Mouse (Mus musculus): ENCODE results near the gene D030056L22Rik.

D030056L22Rik gene

GRCm38 (mm10) chr19:18716374-18716773 is 3.4 kb downstream of the D030056L22Rik start:
- in situ Hi-C loops (cut with MboI; ENCODE audit: unreplicated experiment in 2 of 2): loop anchor here (5.0 to 25.0 kb wide), 3 partner anchors 34 to 1589 kb away; partner anchors contain the start of gene Rfk (in 1 of the 2)

- in situ Hi-C loops (cut with MboI; ENCODE audit: unreplicated experiment in 2 of 2): loop anchor here in 1 of 2 experiments (25.0 kb wide), 1 partner anchor 1333 kb away; the partner anchor contains the start of gene Rfk
Measured at GRCm38 (mm10) chr19:18720337-18720736, 7.3 kb downstream of the D030056L22Rik start.

- in situ Hi-C loops (cut with MboI; ENCODE audit: unreplicated experiment in 2 of 2): loop anchor here in 1 of 2 experiments (25.0 kb wide), 1 partner anchor 1613 kb away; no protein-coding TSS in a partner anchor
Measured at GRCm38 (mm10) chr19:18725186-18725585, 12.2 kb downstream of the D030056L22Rik start.

DNA sequence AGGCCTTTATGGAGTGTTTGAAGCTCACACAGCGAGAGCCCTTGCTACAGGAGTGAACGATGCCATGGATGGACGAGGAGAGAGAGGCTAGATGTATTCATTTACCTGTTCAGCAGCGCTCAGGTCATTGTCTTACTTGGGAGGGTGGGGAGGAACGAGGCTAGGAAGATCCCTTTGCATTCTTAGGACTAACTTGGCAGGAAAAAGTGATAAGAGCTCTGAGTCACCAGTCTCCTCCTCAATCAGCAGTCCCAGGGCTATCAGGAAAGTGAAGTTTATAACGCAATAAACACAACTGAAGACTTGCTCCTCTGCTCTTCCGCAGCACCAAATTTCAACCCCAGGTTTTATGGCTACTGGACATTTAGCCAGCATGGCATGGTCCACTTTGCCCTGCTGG is 17.3 kb downstream of the D030056L22Rik start:
- in situ Hi-C loops (cut with MboI; ENCODE audit: unreplicated experiment in 2 of 2): loop anchor here in 1 of 2 experiments (25.0 kb wide), 1 partner anchor 1618 kb away; no protein-coding TSS in a partner anchor

GRCm38 (mm10) chr19:18731077-18731476 is 18.1 kb downstream of the D030056L22Rik start:
- in situ Hi-C loops (cut with MboI; ENCODE audit: unreplicated experiment in 2 of 2): loop anchor here in 1 of 2 experiments (25.0 kb wide), 1 partner anchor 1619 kb away; no protein-coding TSS in a partner anchor

DNA sequence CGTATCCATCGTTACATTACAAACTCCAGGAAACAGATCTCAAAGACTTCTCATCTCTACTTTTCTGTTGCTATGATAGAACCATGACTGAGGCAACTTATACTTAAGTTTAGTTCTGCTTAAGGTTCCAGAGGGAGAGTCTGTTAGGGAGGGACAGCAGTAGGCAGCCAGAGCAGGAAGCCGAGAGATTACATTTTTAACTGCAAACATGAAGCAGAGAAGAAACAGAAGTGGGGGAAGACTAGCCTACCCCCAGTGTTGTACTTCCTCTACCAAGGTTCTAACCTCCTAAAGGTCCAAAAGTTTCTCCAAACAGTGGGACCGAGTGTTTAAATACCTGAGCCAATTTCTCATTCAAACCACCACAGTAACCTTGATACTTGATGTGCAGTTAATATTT is 22.9 kb downstream of the D030056L22Rik start:
- in situ Hi-C loops (cut with MboI; ENCODE audit: unreplicated experiment in 2 of 2): loop anchor here in 1 of 2 experiments (25.0 kb wide), 1 partner anchor 1624 kb away; no protein-coding TSS in a partner anchor

GRCm38 (mm10) chr19:18739146-18739545 is 26.2 kb downstream of the D030056L22Rik start:
- in situ Hi-C loops (cut with MboI; ENCODE audit: unreplicated experiment in 2 of 2): loop anchor here in 1 of 2 experiments (25.0 kb wide), 1 partner anchor 1627 kb away; no protein-coding TSS in a partner anchor

DNA sequence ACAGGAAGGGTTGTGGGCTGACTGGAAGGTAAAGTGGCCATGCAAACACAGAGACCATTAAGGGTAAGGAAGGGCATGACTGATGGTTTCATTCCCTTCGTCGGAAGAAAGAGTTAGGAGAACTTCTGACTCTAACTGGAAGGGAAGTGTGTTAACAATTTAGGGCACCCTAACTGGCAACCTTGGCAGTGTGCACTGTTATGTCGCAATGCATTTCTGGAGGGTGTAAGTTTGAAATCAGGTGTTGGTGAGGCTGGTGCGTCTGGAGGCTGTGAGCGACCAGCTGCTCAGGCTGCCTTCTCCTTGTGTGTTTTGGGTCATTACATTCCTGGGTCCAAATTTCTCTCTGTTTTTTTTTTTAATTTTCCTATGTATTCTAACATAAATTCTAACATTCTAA is 31.0 kb downstream of the D030056L22Rik start:
- in situ Hi-C loops (cut with MboI; ENCODE audit: unreplicated experiment in 2 of 2): loop anchor here in 1 of 2 experiments (25.0 kb wide), 1 partner anchor 1632 kb away; no protein-coding TSS in a partner anchor

DNA sequence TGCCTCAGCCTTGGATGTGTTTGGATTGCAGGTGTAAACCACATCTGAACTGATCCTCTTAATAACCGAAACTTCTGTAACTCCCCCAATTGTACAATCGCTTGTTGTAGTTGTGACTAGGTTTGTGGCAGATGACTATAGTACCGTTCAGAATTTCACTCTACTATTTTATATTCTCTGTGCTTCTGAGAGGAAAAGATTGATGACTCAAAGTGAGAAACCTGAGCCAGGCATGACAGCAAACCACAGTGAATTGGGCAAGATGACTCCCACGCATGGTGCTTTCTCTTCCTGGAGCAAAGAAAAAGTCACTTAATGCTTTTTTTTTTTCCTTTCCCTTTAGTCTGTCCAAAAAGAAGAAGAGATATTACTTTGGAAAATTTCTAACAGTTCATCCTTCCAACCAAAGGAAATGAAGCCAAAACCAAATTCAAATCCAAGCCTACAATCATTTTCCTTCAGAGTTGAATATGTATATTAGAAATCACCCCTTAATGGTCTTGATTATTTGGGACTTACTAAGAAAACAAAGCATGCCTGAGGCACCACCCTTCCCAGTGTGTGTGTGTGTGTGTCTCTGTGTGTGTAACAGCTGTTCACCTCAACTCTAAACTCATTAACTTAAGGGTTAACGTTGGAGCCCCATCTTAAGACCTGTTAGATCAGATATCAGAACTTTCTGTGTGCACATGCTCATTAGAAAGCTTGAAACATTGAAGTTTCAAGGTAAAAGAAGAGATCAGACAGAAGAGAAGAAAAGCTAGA is 33.8 kb downstream of the D030056L22Rik start:
- in situ Hi-C loops (cut with MboI; ENCODE audit: unreplicated experiment in 2 of 2): loop anchor here in 1 of 2 experiments (25.0 kb wide), 1 partner anchor 1634 kb away; no protein-coding TSS in a partner anchor

DNA sequence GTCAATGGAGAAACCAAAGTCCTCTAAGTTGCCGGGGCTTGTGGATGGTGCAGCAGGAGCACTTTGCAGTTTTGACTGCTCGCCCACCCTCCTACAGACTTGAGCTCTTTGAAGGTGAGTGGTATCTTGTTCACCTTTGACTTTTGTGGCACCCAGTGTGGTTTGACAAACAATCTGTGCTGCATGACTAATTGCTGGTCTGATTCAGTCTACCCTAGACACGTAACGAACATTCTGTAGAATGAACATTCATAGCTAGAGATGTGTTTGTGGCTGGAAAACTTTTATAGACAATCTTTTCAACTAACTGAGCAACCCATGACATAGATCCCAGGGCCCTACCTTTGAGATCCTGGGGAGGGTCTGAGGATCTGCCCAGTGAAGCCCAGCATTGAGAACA is 34.4 kb downstream of the D030056L22Rik start:
- in situ Hi-C loops (cut with MboI; ENCODE audit: unreplicated experiment in 2 of 2): loop anchor here in 1 of 2 experiments (25.0 kb wide), 1 partner anchor 1635 kb away; no protein-coding TSS in a partner anchor

- in situ Hi-C loops (cut with MboI; ENCODE audit: unreplicated experiment in 2 of 2): loop anchor here in 1 of 2 experiments (25.0 kb wide), 1 partner anchor 1637 kb away; no protein-coding TSS in a partner anchor
Measured at GRCm38 (mm10) chr19:18749598-18750339, 36.8 kb downstream of the D030056L22Rik start, which contains the start of gene Trpm6. Gene Trpm6, plus strand, starts transcription at chr19:18749983.

- in situ Hi-C loops (cut with MboI; ENCODE audit: unreplicated experiment in 2 of 2): no loop called here
Measured at GRCm38 (mm10) chr19:18757191-18757590, 44.2 kb downstream of the D030056L22Rik start.

DNA sequence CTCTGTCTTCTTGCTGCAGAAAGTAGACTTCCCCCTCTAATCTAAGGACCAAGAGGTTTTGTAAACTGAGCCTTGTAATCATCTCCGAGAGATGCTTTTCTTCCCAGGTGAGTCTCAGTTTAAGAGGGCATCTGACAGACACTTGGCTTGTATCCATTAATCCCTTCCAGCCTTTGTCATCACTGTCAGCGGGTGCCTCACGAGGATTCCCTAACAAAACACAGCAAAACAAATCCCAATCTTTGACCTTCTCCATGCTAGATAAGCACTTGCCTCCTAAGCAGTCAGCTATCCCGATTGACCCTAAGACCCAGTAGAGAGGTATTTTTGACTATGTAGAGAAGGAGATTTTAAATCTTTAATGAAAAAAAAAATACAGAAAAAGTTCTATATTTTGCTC is 44.7 kb downstream of the D030056L22Rik start:
- in situ Hi-C loops (cut with MboI; ENCODE audit: unreplicated experiment in 2 of 2): no loop called here

GRCm38 (mm10) chr19:18758269-18758668 is 45.3 kb downstream of the D030056L22Rik start:
- in situ Hi-C loops (cut with MboI; ENCODE audit: unreplicated experiment in 2 of 2): no loop called here

DNA sequence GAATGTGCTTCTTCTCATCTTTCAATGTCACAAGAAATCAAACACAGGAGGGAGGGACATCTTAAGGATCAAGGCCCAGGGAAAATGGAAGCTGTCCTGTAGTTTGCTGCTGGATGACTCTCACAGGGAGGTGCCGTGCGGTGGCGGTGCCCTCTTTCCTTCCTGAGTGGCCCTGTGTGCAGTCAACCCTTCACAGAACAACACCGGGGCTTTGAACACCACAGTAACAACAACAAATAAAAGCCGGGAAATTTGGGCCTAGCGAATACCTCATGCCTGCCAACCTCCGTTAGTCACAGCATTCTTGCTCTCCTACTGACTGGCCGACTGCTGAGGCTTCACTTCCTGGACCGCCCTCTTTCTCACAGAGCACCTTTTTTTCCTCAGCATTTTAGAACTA is 45.9 kb downstream of the D030056L22Rik start:
- in situ Hi-C loops (cut with MboI; ENCODE audit: unreplicated experiment in 2 of 2): no loop called here

DNA sequence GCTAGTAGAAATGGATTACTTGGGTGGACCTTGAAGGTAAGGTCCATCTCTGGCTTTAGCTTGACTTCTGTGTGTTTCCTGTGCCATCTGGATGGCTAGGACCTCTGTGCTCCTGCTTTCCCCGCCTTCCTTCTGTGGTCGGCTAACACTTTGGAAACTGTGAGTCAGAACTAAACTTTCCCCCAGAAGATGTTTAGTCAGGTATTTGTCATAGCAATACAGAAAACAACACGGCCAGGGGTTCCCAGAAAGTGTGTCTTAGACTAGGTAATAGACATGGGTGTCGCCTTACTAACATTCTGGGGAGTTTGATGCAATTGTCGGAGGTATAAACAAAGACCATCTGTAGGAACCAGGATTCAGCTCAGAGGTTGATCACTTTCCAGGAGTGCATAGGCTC is 53.4 kb downstream of the D030056L22Rik start:
- in situ Hi-C loops (cut with MboI; ENCODE audit: unreplicated experiment in 2 of 2): no loop called here
